Comparison of ENCODE assay signal across 8 mouse cellular contexts in genomic region chr7:60003006-60003865, GRCm38 (mm10). TPM values are rescaled to one million over a fixed set of nuclear protein-coding genes. Genes with fewer than 3 reads are reported as not detected.
DNase-seq lines count a peak whose midpoint lies in the region; ATAC-seq lines count a peak whose summit lies in the region.

No protein-coding gene starts in this region.

- peak overlapping the region; percentile 73 for H3K9ac ChIP-seq in hindbrain, embryonic 12.5 days

- intact Hi-C loops in left cerebral cortex, postnatal 10 days (cut with DNase I) = loop anchor here (10.0 kb wide), 1 partner anchor 242 kb away; no protein-coding TSS in a partner anchor

- peaks cover 26% of the 10 kb centered on the region for H3K9me3 ChIP-seq in embryonic facial prominence, embryonic 10.5 days
- H3K9me3 ChIP-seq in hindbrain, embryonic 12.5 days (replicated peaks) = peaks cover 26% of the 10 kb centered on the region

- H3K4me1 ChIP-seq in embryonic facial prominence, embryonic 10.5 days = no peaks in the 10 kb centered on the region
- no peaks in the 10 kb centered on the region for H3K4me1 ChIP-seq in hindbrain, embryonic 12.5 days

- H3K4me2 ChIP-seq in hindbrain, embryonic 12.5 days (replicated peaks) = peak overlapping the region; percentile 48

- H3K36me3 ChIP-seq in embryonic facial prominence, embryonic 10.5 days (replicated peaks) = no peaks in the 10 kb centered on the region
- no peaks in the 10 kb centered on the region for H3K36me3 ChIP-seq in hindbrain, embryonic 12.5 days

- ATAC-seq in hindbrain, embryonic 12.5 days (ENCODE audit: low FRiP score) = peak; percentile 73

- H3K27me3 ChIP-seq in embryonic facial prominence, embryonic 10.5 days (replicated peaks; ENCODE audit: low read depth, poor library complexity, severe bottlenecking) = no peaks in the 10 kb centered on the region
- no peaks in the 10 kb centered on the region for H3K27me3 ChIP-seq in hindbrain, embryonic 12.5 days

- H3K27ac ChIP-seq in embryonic facial prominence, embryonic 10.5 days (replicated peaks) = peak overlapping the region; percentile 85
- H3K27ac ChIP-seq in hindbrain, embryonic 12.5 days = peak overlapping the region; percentile 88

- WGBS in embryonic facial prominence, embryonic 10.5 days = 44% methylated on average over 12 of the region's 12 CpGs
- 44% methylated on average over 12 of the region's 12 CpGs for WGBS in hindbrain, embryonic 12.5 days

- H3K4me3 ChIP-seq in embryonic facial prominence, embryonic 10.5 days = peak overlapping the region; percentile 63
- peak overlapping the region; percentile 55 for H3K4me3 ChIP-seq in hindbrain, embryonic 12.5 days

- DNase-seq in layer of hippocampus, adult 11-12 months (ENCODE audit: low spot score) = peak; percentile 18
- DNase-seq in layer of hippocampus, adult 9-10 months (ENCODE audit: low spot score) = no peak
- peak; percentile 50 for DNase-seq in embryonic facial prominence, embryonic 10.5 days (ENCODE audit: low spot score)
- peak; percentile 22 to 40 for DNase-seq in left cerebral cortex, postnatal 10 days (ENCODE audit: extremely low spot score in 1 of 2, low spot score in 2 of 2)
- peak; percentile 13 for DNase-seq in neural tube, embryonic 10.5 days (ENCODE audit: extremely low spot score, low spot score)
- no peak for DNase-seq in B cell, adult 2 months
- no peak for DNase-seq in spleen, postnatal 14 days (ENCODE audit: low spot score in 2 of 2)

RNA-seq across cellular contexts. Expression of gene Snurf, which starts 1.6 kb away (rescaled TPM):
- 53.4 and 53.8 TPM in 2 replicates for polyA plus RNA-seq in embryonic facial prominence, embryonic 10.5 days (2016; fragmentation: Nextera tagmentation; extraction: Ambion mirVana)
- 196 and 203 TPM in 2 replicates for polyA plus RNA-seq in hindbrain, embryonic 12.5 days (2016; fragmentation: Nextera tagmentation; extraction: Ambion mirVana)
- total RNA-seq in left cerebral cortex, postnatal 10 days (2021) = 1,000 to 10,000 TPM; 2,021 to 2,115 TPM

RNA-seq across cellular contexts. Expression of gene Gm38393, which starts 1.6 kb away (rescaled TPM):
- polyA plus RNA-seq in embryonic facial prominence, embryonic 10.5 days (2016; fragmentation: Nextera tagmentation; extraction: Ambion mirVana) = 1.4 and 2.0 TPM in 2 replicates
- polyA plus RNA-seq in hindbrain, embryonic 12.5 days (2016; fragmentation: Nextera tagmentation; extraction: Ambion mirVana) = 1.2 and 2.1 TPM in 2 replicates
- 10 to 100 TPM; 86.9 to 91.1 TPM for total RNA-seq in left cerebral cortex, postnatal 10 days (2021)

Comparison
In these comparisons a context has a peak if more than half of its experiments do, and no peak if none do; other contexts are left out.
1. DNase-seq: peak in layer of hippocampus, adult 11-12 months (single experiment), embryonic facial prominence, embryonic 10.5 days (single experiment), left cerebral cortex, postnatal 10 days (2 of 2) and neural tube, embryonic 10.5 days (single experiment); none in layer of hippocampus, adult 9-10 months (single experiment), B cell, adult 2 months (0 of 2) and spleen, postnatal 14 days (0 of 2).